Mouse (Mus musculus): ENCODE data around the gene Gnb5. TPM values are rescaled to one million over a fixed set of nuclear protein-coding genes. Genes with fewer than 3 reads are reported as not detected.
A peak's percentile ranks its signal among the peaks of the same experiment; 100 is the strongest.

The Gnb5 gene
- polyA plus RNA-seq, 1 experiment from 2014 or later: 47.6 TPM

DNA sequence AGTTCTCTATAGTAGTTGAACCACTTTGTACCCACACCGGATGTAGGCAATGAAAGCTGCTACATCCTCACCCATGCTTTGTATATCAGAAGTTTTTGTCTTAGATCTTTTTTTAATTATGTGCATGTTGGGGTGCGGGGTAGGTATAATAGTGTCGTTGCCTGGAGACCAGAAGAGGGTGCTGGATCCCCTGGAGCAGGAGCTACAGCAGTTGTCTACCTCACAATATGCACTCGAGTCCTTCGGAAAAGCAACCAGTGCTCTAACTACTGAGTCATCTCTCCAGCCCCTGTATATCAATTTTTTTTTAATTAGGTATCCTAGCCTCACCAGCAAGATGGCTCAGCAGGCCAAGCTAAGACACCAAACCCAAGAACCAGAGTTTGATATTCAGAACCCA, 927 bp downstream of the Gnb5 start:
- Histone ChIP-seq H3K4me1 (peaks cover 8% of the 10 kb centered on the region; the same call in 1 of the 2 replicates), H3K9me3 (no peaks in the 10 kb centered on the region), H3K4me2 (no peak overlapping the region), H3K27ac (replicated peaks) (no peak overlapping the region), H3K36me3 (no peaks in the 10 kb centered on the region), H3K4me3 (no peak overlapping the region), H3K9ac (no peak overlapping the region), H3K27me3 (replicated peaks) (no peaks in the 10 kb centered on the region)
- ATAC-seq (ENCODE audit: extremely low read depth, insufficient number of reproducible peaks, low FRiP score, low TSS enrichment): no peak
- WGBS: 77% methylated on average over 5 of the region's 5 CpGs

DNA sequence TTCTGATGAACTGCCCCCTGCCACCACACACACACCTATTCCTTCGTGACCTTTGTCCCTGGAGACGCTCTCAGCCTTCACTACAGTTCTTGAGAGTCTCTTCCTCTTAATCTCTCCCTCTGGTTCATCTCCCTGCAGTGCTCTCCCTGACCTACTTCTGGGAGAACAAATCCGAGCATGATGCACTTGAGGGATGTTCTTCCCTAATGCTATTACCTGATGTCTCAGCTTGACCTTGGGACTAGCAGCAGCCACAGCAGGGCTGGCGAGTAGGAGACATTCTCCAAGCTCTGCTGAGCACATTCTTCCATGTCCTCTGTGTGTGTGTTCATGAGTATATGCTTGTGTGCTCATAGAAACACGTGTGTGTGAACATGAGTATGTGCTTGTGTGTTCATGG, 2.5 kb downstream of the Gnb5 start:
- H3K4me1 ChIP-seq: peaks cover 12% of the 10 kb centered on the region
- H3K27me3 ChIP-seq (replicated peaks): no peaks in the 10 kb centered on the region
- H3K4me2 ChIP-seq: no peak overlapping the region
- 49% methylated on average over 5 of the region's 5 CpGs for WGBS
- H3K9me3 ChIP-seq: no peaks in the 10 kb centered on the region
- H3K9ac ChIP-seq: no peak overlapping the region
- ATAC-seq (ENCODE audit: extremely low read depth, insufficient number of reproducible peaks, low FRiP score, low TSS enrichment): no peak
- no peak overlapping the region for H3K4me3 ChIP-seq
- H3K36me3 ChIP-seq: no peaks in the 10 kb centered on the region
- no peak overlapping the region for H3K27ac ChIP-seq (replicated peaks)

DNA sequence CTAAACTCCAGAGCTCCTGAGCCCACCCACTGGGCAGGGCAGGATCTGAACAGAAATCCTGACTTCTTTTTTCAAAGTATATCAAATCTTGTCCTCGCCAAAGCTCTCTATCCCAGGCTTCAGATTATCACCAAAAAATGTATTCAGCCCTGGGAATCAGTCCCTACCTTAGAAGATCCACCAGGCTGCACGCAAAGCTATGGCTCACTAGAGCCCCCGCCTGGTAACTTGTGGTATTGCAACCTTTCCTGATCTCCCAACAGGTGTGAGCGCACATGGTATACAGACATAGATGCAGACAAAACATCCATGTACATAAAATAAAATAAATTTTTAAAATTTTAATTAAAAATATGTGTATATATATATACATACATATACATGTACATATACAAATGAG, 5.9 kb downstream of the Gnb5 start:
- Histone ChIP-seq H3K27ac (replicated peaks) (no peak overlapping the region), H3K9me3 (no peaks in the 10 kb centered on the region), H3K4me2 (no peak overlapping the region), H3K9ac (no peak overlapping the region), H3K27me3 (replicated peaks) (no peaks in the 10 kb centered on the region), H3K4me3 (no peak overlapping the region), H3K36me3 (no peaks in the 10 kb centered on the region), H3K4me1 (peaks cover 18% of the 10 kb centered on the region)
- ATAC-seq (ENCODE audit: extremely low read depth, insufficient number of reproducible peaks, low FRiP score, low TSS enrichment): no peak
- 18% methylated on average over 4 of the region's 4 CpGs for WGBS

DNA sequence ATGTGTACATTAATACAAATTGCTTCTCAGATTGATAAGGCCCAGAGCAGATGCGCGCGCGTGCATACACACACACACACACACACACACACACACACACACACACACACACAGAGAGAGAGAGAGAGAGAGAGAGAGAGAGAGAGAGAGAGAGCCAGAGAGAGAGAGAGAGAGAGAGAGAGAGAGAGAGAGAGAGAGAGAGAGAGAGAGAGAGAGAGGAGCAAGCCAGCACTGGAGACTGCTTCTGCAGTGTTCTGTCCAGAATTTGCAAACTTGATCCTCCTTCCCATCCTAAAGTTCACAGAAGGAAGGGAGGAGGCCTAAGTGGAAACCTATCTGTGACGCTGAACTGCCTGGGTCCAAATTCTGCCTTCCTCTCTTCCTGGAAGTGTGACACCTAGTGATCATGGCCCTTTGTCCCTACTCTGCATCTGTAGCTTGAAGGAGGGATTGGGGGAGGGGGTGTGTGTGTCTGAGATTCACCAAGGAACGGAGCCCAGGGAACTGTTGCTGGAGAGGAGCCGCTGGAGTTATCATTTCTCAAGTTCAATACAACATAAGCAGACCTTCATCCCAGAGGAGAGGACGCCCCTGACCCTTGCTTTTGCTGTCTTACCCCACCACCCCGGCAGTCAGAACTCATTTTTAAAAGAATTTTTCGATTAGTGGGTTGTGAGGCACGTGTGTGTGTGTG, 7.2 kb downstream of the Gnb5 start:
- Histone ChIP-seq H3K9ac (peak overlapping the region; percentile 86), H3K27ac (replicated peaks) (peak overlapping the region; percentile 88)
- no peak for ATAC-seq (ENCODE audit: extremely low read depth, insufficient number of reproducible peaks, low FRiP score, low TSS enrichment)

DNA sequence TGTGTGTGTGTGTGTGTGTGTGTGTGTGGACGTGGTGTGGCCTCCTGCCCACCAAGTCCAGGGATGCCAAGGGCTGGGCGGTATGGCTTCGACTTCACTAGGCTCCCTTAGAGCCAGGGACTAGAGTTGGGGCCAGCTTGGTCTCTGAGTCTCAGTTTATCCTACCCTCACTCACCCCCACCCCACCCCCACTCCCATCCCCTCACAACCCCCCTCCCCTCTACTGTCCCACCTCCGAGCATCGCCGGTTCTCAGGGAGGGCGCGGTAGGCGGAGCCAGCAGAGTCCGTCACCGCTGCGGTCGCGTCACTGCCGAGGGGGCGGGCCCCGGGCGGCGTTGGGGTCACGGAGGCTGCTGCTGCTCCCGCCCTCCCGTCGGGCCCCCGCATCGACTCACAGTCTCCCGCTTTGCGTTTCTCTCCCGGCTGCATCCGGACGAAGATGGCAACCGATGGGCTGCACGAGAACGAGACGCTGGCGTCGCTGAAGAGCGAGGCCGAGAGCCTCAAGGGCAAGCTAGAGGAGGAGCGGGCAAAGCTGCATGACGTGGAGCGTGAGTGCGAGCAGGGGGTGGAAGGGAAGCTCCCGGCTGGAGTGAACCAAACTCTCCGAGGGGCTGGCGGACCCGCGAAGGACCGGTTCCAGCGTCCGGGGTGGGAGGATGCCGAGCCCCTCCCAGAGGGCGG, 7.9 kb downstream of the Gnb5 start:
- H3K9ac ChIP-seq: peak overlapping the region; percentile 86
- peak overlapping the region; percentile 84 for H3K4me3 ChIP-seq
- peaks cover 7% of the 10 kb centered on the region for H3K36me3 ChIP-seq
- no peaks in the 10 kb centered on the region for H3K9me3 ChIP-seq
- peaks cover 24% of the 10 kb centered on the region for H3K4me1 ChIP-seq
- peak overlapping the region; percentile 94 for H3K4me2 ChIP-seq
- WGBS: 1% methylated on average over 50 of the region's 52 CpGs
- H3K27ac ChIP-seq (replicated peaks): peak overlapping the region; percentile 88
- H3K27me3 ChIP-seq (replicated peaks): no peaks in the 10 kb centered on the region
- peak; percentile 84 for ATAC-seq (ENCODE audit: extremely low read depth, insufficient number of reproducible peaks, low FRiP score, low TSS enrichment)

More for the DNA sequence above, 7.2 kb downstream of the Gnb5 start:
- no peaks in the 10 kb centered on the region for H3K9me3 ChIP-seq
- H3K27me3 ChIP-seq (replicated peaks): no peaks in the 10 kb centered on the region
- H3K4me1 ChIP-seq: peaks cover 18% of the 10 kb centered on the region
- H3K4me3 ChIP-seq: peak overlapping the region; percentile 84
- H3K4me2 ChIP-seq: peak overlapping the region; percentile 94
- 26% methylated on average over 9 of the region's 11 CpGs for WGBS
- peaks cover 5% of the 10 kb centered on the region for H3K36me3 ChIP-seq

DNA sequence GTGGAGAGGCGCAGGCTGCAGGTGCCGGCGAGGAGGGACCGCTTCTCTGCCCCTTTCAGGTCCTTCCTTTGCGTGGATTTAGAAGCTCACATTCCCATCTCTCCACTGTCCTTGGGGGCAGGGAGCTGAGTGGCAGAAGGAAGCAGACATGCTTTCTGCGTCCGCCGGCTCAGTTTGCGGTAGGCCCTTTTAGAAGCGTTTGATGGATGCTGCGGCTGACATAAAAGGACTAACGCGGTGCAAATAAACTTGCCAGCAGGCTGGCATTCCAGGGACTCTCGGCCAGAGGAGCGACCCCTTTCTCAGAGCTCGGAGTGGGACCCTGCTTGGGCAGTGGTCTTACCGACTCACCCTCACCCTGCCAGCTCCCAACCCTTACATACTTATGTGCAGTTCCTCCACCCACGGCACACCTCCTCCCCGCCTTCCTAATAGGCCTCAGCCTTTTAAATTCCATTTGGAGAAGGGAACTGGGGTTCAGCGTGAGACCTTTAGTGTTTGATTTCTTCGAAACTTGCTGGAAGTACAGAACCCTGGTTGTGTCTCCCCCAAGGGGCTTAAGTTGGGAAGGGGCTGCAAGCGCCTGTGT, 8.5 kb downstream of the Gnb5 start:
- no peak for ATAC-seq (ENCODE audit: extremely low read depth, insufficient number of reproducible peaks, low FRiP score, low TSS enrichment)
- H3K4me3 ChIP-seq: peak overlapping the region; percentile 84
- 5% methylated on average over 22 of the region's 22 CpGs for WGBS
- peaks cover 7% of the 10 kb centered on the region for H3K36me3 ChIP-seq
- peak overlapping the region; percentile 94 for H3K4me2 ChIP-seq
- H3K27ac ChIP-seq (replicated peaks): peak overlapping the region; percentile 88
- H3K9me3 ChIP-seq: no peaks in the 10 kb centered on the region
- H3K4me1 ChIP-seq: peaks cover 30% of the 10 kb centered on the region
- H3K27me3 ChIP-seq (replicated peaks): no peaks in the 10 kb centered on the region
- peak overlapping the region; percentile 86 for H3K9ac ChIP-seq

DNA sequence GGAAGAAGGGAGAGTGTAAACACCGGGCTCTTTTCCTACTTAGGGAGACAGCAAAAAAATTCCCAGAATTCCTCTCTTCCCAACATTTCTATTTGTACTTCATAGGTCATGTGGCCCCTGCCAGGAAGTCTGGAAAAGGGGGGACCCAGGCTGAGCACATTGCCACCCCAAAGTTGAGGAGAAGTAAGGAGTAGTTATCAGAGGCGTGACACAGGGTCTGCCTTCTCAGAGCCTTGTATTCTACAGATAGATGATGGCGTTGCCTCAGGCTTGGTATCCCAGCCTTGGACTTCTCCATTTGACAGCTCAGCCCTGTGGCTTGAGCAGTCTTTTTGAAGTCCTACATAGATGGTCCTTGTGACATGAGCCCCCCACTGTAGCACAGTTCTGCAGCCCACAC, 9.2 kb downstream of the Gnb5 start:
- Histone ChIP-seq H3K36me3 (peaks cover 7% of the 10 kb centered on the region), H3K4me1 (peaks cover 36% of the 10 kb centered on the region), H3K4me2 (peak overlapping the region; percentile 94), H3K4me3 (peak overlapping the region; percentile 84), H3K27me3 (replicated peaks) (no peaks in the 10 kb centered on the region), H3K9me3 (no peaks in the 10 kb centered on the region), H3K9ac (peak overlapping the region; percentile 86; the same call in 1 of the 2 replicates), H3K27ac (replicated peaks) (no peak overlapping the region)
- WGBS: 64% methylated on average over 3 of the region's 3 CpGs
- ATAC-seq (ENCODE audit: extremely low read depth, insufficient number of reproducible peaks, low FRiP score, low TSS enrichment): no peak

DNA sequence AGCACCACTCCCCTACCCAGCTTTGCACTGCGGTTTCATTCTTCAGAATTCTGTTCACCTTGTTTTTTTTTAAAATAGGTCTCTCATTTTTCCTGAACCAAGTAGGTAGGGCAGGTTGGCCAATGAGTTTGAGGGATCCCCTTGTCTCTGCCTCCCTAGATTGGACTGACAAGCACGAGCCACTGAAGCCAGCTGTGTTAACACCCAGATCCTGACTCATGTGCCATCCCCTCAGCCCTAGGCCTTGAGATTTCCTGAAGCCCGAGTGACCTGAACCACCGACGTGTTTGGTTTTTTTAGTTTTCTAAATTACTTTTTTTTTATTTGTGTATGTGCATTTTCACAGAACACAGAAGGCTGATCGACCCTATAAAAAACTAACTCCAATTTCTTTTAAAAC, 10.7 kb downstream of the Gnb5 start:
- ATAC-seq (ENCODE audit: extremely low read depth, insufficient number of reproducible peaks, low FRiP score, low TSS enrichment): no peak
- peaks cover 7% of the 10 kb centered on the region for H3K36me3 ChIP-seq
- WGBS: 80% methylated on average over 6 of the region's 6 CpGs

DNA sequence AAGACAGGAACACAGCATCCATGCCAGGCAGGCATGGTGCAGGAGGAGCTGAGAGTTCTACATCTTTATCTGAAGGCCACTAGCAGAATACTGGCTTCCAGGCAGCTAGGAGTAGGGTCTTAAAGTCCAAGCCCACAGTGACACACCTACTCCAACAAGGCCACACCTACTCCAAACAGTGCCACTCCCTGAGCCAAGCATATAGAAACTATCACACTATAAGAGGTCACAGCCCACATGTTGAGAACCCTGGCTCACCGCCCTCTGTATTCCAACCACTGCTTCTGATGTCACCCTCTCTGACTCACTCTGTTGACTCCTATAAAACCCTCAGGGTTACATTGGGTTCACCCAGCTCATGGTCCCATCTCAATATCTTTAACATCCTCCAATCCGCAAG, 12.1 kb downstream of the Gnb5 start:
- H3K27ac ChIP-seq (replicated peaks): no peak overlapping the region
- ATAC-seq (ENCODE audit: extremely low read depth, insufficient number of reproducible peaks, low FRiP score, low TSS enrichment): no peak
- H3K4me1 ChIP-seq: peaks cover 50% of the 10 kb centered on the region
- 84% methylated on average over 2 of the region's 2 CpGs for WGBS
- no peaks in the 10 kb centered on the region for H3K9me3 ChIP-seq
- H3K9ac ChIP-seq: no peak overlapping the region
- H3K4me2 ChIP-seq: no peak overlapping the region
- H3K27me3 ChIP-seq (replicated peaks): no peaks in the 10 kb centered on the region
- H3K4me3 ChIP-seq: no peak overlapping the region
- H3K36me3 ChIP-seq: peaks cover 7% of the 10 kb centered on the region

More for the DNA sequence above, 10.7 kb downstream of the Gnb5 start:
- Histone ChIP-seq H3K4me2 (no peak overlapping the region), H3K9me3 (no peaks in the 10 kb centered on the region), H3K9ac (no peak overlapping the region), H3K27ac (replicated peaks) (no peak overlapping the region), H3K4me1 (peaks cover 42% of the 10 kb centered on the region), H3K4me3 (no peak overlapping the region), H3K27me3 (replicated peaks) (no peaks in the 10 kb centered on the region)

DNA sequence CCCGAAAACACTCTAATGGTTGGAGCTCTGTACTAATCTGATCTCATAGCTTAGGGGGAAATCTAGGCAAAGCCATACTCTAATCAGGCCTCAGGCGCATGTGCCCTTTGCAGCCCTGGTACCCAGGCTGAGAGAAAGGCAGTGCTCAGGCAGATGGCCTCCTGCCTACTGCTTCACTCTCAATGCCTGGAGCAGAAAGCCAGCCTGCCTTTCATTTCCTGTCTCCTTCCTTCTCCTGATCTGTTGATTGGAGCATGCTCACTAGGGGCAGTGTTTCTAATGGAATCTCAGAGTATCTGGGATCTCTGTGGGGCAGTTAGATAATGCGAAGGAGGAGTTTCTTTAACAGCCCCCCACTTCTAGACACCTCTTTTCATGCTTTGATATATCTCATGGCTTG, 13.3 kb downstream of the Gnb5 start:
- WGBS: 63% methylated on average over 3 of the region's 3 CpGs
- no peaks in the 10 kb centered on the region for H3K27me3 ChIP-seq (replicated peaks)
- peaks cover 45% of the 10 kb centered on the region for H3K4me1 ChIP-seq
- H3K9ac ChIP-seq: peak overlapping the region; percentile 52; the same call in 1 of the 2 replicates
- H3K27ac ChIP-seq (replicated peaks): peak overlapping the region; percentile 61
- H3K4me2 ChIP-seq: no peak overlapping the region
- H3K36me3 ChIP-seq: peaks cover 7% of the 10 kb centered on the region
- H3K4me3 ChIP-seq: no peak overlapping the region
- no peak for ATAC-seq (ENCODE audit: extremely low read depth, insufficient number of reproducible peaks, low FRiP score, low TSS enrichment)
- H3K9me3 ChIP-seq: no peaks in the 10 kb centered on the region

DNA sequence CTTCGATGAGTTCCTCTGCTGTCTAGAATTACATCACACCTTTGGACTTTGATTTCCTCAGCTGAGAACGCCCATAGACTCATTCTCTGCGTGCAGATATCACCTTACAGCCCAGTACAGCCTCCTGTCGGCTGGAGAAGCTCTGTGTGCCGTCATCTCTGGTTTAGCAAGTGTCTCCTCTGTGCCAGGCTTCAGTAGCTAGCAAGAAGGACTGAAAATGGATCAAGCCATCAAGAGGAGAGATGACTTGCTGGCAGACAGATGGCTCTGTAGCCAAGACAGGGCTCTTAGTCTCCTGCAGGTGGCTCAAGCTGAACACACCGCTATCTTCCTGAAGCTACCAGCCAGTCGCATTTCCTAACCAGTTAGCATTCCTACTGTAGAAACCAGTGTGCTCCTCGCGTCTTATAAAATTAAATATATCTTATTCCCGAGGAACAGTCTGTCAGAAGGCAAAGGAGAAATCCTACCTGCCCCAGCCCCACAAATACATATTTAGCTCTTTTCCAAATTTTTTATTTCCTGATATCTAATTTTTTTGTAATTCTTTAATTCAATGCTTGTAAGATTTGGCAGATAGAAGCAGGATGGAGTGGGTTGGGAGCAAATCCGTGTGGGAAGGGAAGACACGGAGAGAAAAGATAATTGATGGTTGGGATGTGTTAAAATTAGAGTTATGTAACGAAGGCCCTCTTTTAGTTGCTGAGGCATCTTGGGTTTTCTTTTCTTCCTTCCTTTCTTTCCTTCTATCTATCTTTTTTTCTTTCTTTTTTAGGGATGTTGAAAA, 16.2 kb downstream of the Gnb5 start:
- Histone ChIP-seq H3K27ac (replicated peaks) (no peak overlapping the region), H3K4me3 (no peak overlapping the region), H3K4me2 (no peak overlapping the region), H3K36me3 (peaks cover 22% of the 10 kb centered on the region), H3K27me3 (replicated peaks) (no peaks in the 10 kb centered on the region), H3K9ac (no peak overlapping the region), H3K9me3 (no peaks in the 10 kb centered on the region), H3K4me1 (peaks cover 32% of the 10 kb centered on the region)
- no peak for ATAC-seq (ENCODE audit: extremely low read depth, insufficient number of reproducible peaks, low FRiP score, low TSS enrichment)
- WGBS: 57% methylated on average over 13 of the region's 13 CpGs

Measured in heart, embryonic 13.5 days (tissue).